Mouse (Mus musculus) heart, embryonic 14.5 days (tissue): ENCODE data around the gene Hscb. TPM values are rescaled to one million over a fixed set of nuclear protein-coding genes. Genes with fewer than 3 reads are reported as not detected.
A peak's percentile ranks its signal among the peaks of the same experiment; 100 is the strongest.
"Not testable (repeated sequence)": the region's sequence is repeated elsewhere in the genome, so short reads cannot be mapped to it uniquely, and the experiment has no call there.

ENCODE experiments used
- ATAC-seq: fragments of 200-750 bp; cut with Nextera tagmentation; 2 replicates; pipeline ENCODE4 v1.8.0; 2017; ENCODE audit warnings: low read depth, moderate TSS enrichment; ENCODE audit not compliant: insufficient number of reproducible peaks, insufficient read depth, low FRiP score
- H3K27ac ChIP-seq, 2 experiments: fragments of 200-500 bp in 1 of 2; fragments of 300-500 bp in 1 of 2; sonication (generic) in 1 of 2; replicated peaks in 1 of 2; 2 replicates each; pipeline ENCODE4 v1.5.1; 2012 to 2014; ENCODE audit warnings: low read depth in 2 of 2, low read length in 2 of 2, control low read depth in 1 of 2, mild to moderate bottlenecking in 1 of 2, mixed read lengths in 1 of 2; ENCODE audit not compliant: control insufficient read depth in 1 of 2, insufficient read depth in 1 of 2
- H3K27me3 ChIP-seq: fragments of 300-500 bp; sonication (generic); 2 replicates; pipeline ENCODE4 v1.6.1; 2014; ENCODE audit warnings: mild to moderate bottlenecking, low read length, control low read depth; ENCODE audit not compliant: control insufficient read depth, insufficient read depth
- H3K36me3 ChIP-seq: fragments of 300-500 bp; sonication (generic); 2 replicates; pipeline ENCODE4 v1.6.1; 2014; ENCODE audit warnings: mild to moderate bottlenecking, control low read depth, low read length, mixed read lengths; ENCODE audit not compliant: control insufficient read depth, insufficient read depth
- H3K4me1 ChIP-seq, 2 experiments: fragments of 200-500 bp in 1 of 2; fragments of 300-500 bp in 1 of 2; sonication (generic) in 1 of 2; 2 replicates each; pipeline ENCODE4 v1.6.1; 2012 to 2014; ENCODE audit warnings: low read length in 2 of 2, control low read depth in 1 of 2, mixed read lengths in 1 of 2; ENCODE audit not compliant: control insufficient read depth in 2 of 2, insufficient read depth in 2 of 2
- H3K4me2 ChIP-seq: fragments of 300-500 bp; sonication (generic); 2 replicates; pipeline ENCODE4 v1.6.1; 2014; ENCODE audit warnings: mild to moderate bottlenecking, low read length
- H3K4me3 ChIP-seq, 2 experiments: fragments of 200-500 bp in 1 of 2; fragments of 300-500 bp in 1 of 2; sonication (generic) in 1 of 2; 2 replicates each; pipeline ENCODE4 v1.5.1; 2012 to 2014; ENCODE audit warnings: low read length in 2 of 2, mild to moderate bottlenecking in 2 of 2, control low read depth in 1 of 2, low read depth in 1 of 2, moderate library complexity in 1 of 2; ENCODE audit not compliant: control insufficient read depth in 1 of 2, insufficient read depth in 1 of 2
- H3K9ac ChIP-seq: fragments of 300-500 bp; sonication (generic); 2 replicates; pipeline ENCODE4 v1.6.1; 2014; ENCODE audit warnings: mild to moderate bottlenecking, low read length
- H3K9me3 ChIP-seq: fragments of 300-500 bp; sonication (generic); 2 replicates; pipeline ENCODE4 v1.6.1; 2016; ENCODE audit warnings: low read length, control low read depth; ENCODE audit not compliant: control insufficient read depth
- WGBS: fragments of 180-500 bp; shearing (Covaris S2); extraction: QIAGEN DNeasy Blood & Tissue Kit; methylation state at CpG from one replicate; pipeline ENCODE4 v1.1.7; 2014; 5-methylcytosine and 5-hydroxymethylcytosine counted together
- polyA plus RNA-seq: library from polyadenylated mRNA; unstranded; fragments of >200 nt; fragmentation: Nextera tagmentation; extraction: Ambion mirVana; gene quantifications from 2 replicates; pipeline ENCODE4 v1.2.1, GENCODE M21; 2014

Gene Hscb
- polyA plus RNA-seq, 1 experiment from 2014 or later, result 23.1 TPM

DNA sequence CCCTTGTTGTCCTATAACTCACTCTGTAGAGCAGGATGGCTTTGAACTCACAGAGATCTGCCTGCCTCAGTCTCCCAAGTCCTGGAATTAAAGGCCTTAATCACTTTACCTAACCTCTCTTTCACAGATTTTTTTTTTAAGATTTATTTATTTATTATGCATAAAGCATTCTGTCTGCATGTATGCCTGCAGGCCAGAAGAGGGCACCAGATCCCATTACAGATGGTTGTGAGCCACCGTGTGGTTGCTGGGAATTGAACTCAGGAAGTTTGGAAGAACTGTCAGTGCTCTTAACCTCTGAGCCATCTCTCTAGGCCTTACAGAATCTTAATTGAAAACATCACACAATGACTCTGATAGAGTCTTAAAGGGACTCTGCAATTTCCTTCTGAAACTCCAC lies 13.4 kb upstream of the Hscb start:
- Histone ChIP-seq H3K4me2 (no peak overlapping the region), H3K27ac (no peak overlapping the region), H3K4me3 (no peak overlapping the region), H3K4me1 (peaks cover 4 to 8% of the 10 kb centered on the region in 2 experiments; a peak in 2 of 4 replicates), H3K27me3 (no peaks in the 10 kb centered on the region), H3K9me3 (no peaks in the 10 kb centered on the region), H3K9ac (no peak overlapping the region), H3K36me3 (peaks cover 42% of the 10 kb centered on the region)
- 91% methylated on average over 1 of the region's 1 CpGs for WGBS
- no peak for ATAC-seq

GRCm38 (mm10) chr5:110841046-110841862 lies 1.7 kb upstream of the Hscb start:
- WGBS, result 88% methylated on average over 14 of the region's 14 CpGs
- Histone ChIP-seq H3K27me3 (no peaks in the 10 kb centered on the region), H3K36me3 (peaks cover 30% of the 10 kb centered on the region), H3K27ac (no peak overlapping the region), H3K4me3 (no peak overlapping the region), H3K4me1 (peaks cover 5 to 12% of the 10 kb centered on the region in 2 experiments), H3K9ac (no peak overlapping the region), H3K9me3 (no peaks in the 10 kb centered on the region), H3K4me2 (no peak overlapping the region)
- no peak for ATAC-seq

DNA sequence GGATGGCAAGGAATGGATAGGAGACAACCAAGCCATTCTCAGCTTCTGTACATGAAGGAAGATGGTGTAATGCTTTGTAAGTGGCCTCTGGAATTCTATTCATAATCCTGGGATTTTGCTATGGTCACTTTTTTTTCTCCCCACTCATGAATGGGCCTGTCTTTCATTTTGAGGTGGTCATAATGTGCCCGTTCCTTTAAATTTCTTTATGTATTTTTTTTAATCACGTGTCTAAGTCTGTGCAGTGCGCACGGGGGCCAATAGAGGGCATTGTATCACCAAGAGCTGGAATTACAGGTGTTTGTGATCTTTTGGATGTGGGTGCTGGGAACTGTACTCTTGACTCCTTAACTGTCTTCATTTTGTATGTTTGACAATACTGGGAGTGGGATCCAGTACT lies 888 bp upstream of the Hscb start:
- no peaks in the 10 kb centered on the region for H3K9me3 ChIP-seq
- H3K4me1 ChIP-seq, result peaks cover 7 to 17% of the 10 kb centered on the region in 2 experiments
- H3K4me2 ChIP-seq, result peak overlapping the region; percentile 68
- 10% methylated on average over 4 of the region's 4 CpGs for WGBS
- no peaks in the 10 kb centered on the region for H3K27me3 ChIP-seq
- H3K36me3 ChIP-seq, result peaks cover 26% of the 10 kb centered on the region; the same call in 1 of the 2 replicates
- peak overlapping the region; percentile 66 to 73 for H3K27ac ChIP-seq
- peak overlapping the region; percentile 66 for H3K9ac ChIP-seq
- ATAC-seq, result no peak
- H3K4me3 ChIP-seq, result peak overlapping the region; percentile 59 to 76

DNA sequence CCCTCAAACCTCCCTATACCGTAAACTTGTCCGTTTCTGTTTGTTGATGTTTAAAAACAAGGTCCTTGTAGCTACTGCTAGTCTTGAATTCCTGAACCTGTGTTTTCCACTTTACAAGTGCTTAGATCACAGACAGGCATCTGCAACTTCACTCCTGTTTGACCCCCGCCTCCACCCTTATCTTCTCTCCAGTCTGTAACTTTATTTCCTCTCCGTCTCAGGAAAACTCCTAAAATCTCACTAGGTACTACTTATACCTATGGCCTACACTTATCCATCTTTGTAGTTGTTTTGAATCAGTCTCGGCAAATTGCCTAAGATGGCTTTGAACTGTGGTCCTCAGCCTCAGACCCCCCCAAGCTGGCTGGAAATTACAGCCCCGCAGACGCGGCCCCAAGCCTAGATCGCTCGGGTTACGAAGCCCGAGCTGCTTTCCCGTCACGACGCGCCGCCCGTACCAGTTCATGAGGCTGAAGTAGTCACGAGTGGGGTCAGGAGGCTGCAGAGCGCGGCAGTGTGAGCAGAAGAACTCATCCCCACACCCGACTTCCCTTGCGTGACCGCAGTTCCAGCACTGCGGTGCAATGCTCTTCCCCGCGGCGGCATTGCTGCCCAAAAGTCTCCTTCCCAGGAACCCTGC lies 419 bp downstream of the Hscb start:
- 4% methylated on average over 28 of the region's 28 CpGs for WGBS
- peak overlapping the region; percentile 76 for H3K4me2 ChIP-seq
- no peaks in the 10 kb centered on the region for H3K27me3 ChIP-seq
- H3K27ac ChIP-seq, result peak overlapping the region; percentile 71 to 74
- H3K9ac ChIP-seq, result peak overlapping the region; percentile 80
- peaks cover 7 to 17% of the 10 kb centered on the region in 2 experiments for H3K4me1 ChIP-seq
- peak overlapping the region; percentile 59 to 77 for H3K4me3 ChIP-seq
- peak; percentile 29 for ATAC-seq
- no peaks in the 10 kb centered on the region for H3K9me3 ChIP-seq
- peaks cover 23% of the 10 kb centered on the region; the same call in 1 of the 2 replicates for H3K36me3 ChIP-seq

DNA sequence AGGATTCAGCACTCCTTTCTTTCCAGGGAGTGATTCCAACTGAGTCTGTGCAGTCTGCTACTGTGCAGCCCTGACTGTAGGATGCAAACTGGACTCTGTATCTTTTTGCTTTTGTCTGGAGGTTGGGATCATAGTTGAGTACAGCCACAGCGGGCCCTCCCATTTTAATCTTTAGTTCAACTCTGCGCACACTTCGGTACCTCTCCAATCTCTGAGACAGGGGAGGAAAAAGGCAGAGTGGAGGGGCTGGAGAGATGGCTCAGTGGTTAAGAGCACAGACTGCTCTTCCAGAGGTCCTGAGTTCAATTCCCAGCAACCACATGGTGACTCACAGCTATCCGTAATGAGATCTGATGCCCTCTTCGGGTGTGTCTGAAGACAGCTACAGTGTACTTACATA lies 1.6 kb downstream of the Hscb start:
- WGBS, result 84% methylated on average over 5 of the region's 5 CpGs

DNA sequence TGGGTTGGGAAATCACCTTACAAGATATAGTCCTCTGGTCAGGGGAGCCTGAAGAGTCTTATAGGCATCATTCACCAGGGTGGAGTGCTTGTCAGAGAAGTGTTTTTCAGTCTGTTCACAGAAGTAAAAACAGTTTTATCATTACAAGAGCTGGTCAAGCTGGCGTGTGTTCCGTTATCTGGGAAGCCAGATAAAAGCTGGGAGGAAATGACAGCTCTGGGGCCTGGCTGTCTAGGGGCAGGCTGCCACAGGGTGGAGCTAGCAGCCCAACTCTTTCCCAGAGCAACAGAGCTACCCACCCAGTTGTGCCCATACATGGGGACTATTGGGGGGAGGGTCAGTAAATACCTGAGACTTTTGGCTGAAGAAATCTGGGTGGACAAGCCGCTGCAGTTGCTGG lies 3.6 kb downstream of the Hscb start:
- WGBS, result 3% methylated on average over 3 of the region's 3 CpGs
- Histone ChIP-seq H3K9me3 (no peaks in the 10 kb centered on the region), H3K4me3 (no peak overlapping the region), H3K4me2 (peak overlapping the region; percentile 50), H3K4me1 (peaks cover 7 to 17% of the 10 kb centered on the region in 2 experiments), H3K9ac (no peak overlapping the region; the same call in 1 of the 2 replicates), H3K27me3 (no peaks in the 10 kb centered on the region), H3K27ac (peak overlapping the region in 1 of 2 experiments; percentile 19; a peak in 1 of 4 replicates), H3K36me3 (peaks cover 16% of the 10 kb centered on the region)
- ATAC-seq, result peak; percentile 25; the same call in 1 of the 2 replicates

More for the DNA sequence above, 1.6 kb downstream of the Hscb start:
- H3K4me1 ChIP-seq, result peaks cover 7 to 17% of the 10 kb centered on the region in 2 experiments
- not testable (repeated sequence) for H3K27ac ChIP-seq, H3K27me3 ChIP-seq, H3K4me2 ChIP-seq, H3K9ac ChIP-seq, H3K4me3 ChIP-seq, H3K9me3 ChIP-seq, ATAC-seq
- peaks cover 23% of the 10 kb centered on the region; the same call in 1 of the 2 replicates for H3K36me3 ChIP-seq

- no peak for ATAC-seq
- Histone ChIP-seq H3K27ac (no peak overlapping the region), H3K4me2 (no peak overlapping the region), H3K4me1 (peaks cover 1 to 5% of the 10 kb centered on the region in 2 experiments; a peak in 3 of 4 replicates), H3K9ac (no peak overlapping the region), H3K27me3 (no peaks in the 10 kb centered on the region), H3K36me3 (peaks cover 23% of the 10 kb centered on the region), H3K9me3 (no peaks in the 10 kb centered on the region), H3K4me3 (no peak overlapping the region)
- 87% methylated on average over 5 of the region's 5 CpGs for WGBS
Observed at GRCm38 (mm10) chr5:110831036-110831720, 8.4 kb downstream of the Hscb start.
